Mouse (Mus musculus) kidney, embryonic 15.5 days (tissue): ENCODE data around the gene Rhbg. TPM values are rescaled to one million over a fixed set of nuclear protein-coding genes. Genes with fewer than 3 reads are reported as not detected.

Source experiments
- microRNA-seq: library from miRNA; unstranded; fragments of <30 nt; microRNA quantifications from one replicate; pipeline ENCODE4, GENCODE M21; 2016
- polyA plus RNA-seq: library from polyadenylated mRNA; unstranded; fragments of >200 nt; fragmentation: Nextera tagmentation; extraction: Ambion mirVana; gene quantifications from 2 replicates; pipeline ENCODE4 v1.2.1, GENCODE M21; 2015

The Rhbg gene
- polyA plus RNA-seq, 1 experiment from 2014 or later, result 6.6 TPM

Small RNAs within 50 kb of the gene (microRNA-seq; reads per million reads assigned to microRNA genes)
- gene Gm25641 (not detected), gene Mir3093 (not detected), gene Mir9-1 (not detected)

Other genes with a start within 250 kb of the Rhbg start
- 0.12 and 0.23 TPM in 2 replicates for gene Hapln2, start 227.1 kb downstream of the Rhbg start, polyA plus RNA-seq
- gene Gpatch4, start 211.6 kb downstream of the Rhbg start, polyA plus RNA-seq, result 38.2 and 45.4 TPM in 2 replicates
- 164 and 174 TPM in 2 replicates for gene Naxe, start 196.2 kb downstream of the Rhbg start, polyA plus RNA-seq
- gene Ttc24, start 176.4 kb downstream of the Rhbg start, polyA plus RNA-seq, result not detected in 2 replicates
- 18.5 and 22.1 TPM in 2 replicates for gene Iqgap3, start 172.7 kb downstream of the Rhbg start, polyA plus RNA-seq
- gene Mef2d, start 112.3 kb downstream of the Rhbg start, polyA plus RNA-seq, result 18.5 and 21.5 TPM in 2 replicates
- gene Gm38392, start 32.5 kb upstream of the Rhbg start, polyA plus RNA-seq, result 2.5 and 2.9 TPM in 2 replicates
- gene Tsacc, start 42.3 kb upstream of the Rhbg start, polyA plus RNA-seq, result 12.9 and 15.6 TPM in 2 replicates
- gene Cct3, start 42.4 kb upstream of the Rhbg start, polyA plus RNA-seq, result 587 and 599 TPM in 2 replicates
- gene Glmp, start 70.3 kb upstream of the Rhbg start, polyA plus RNA-seq, result 226 and 234 TPM in 2 replicates
- gene Tmem79, start 81.4 kb upstream of the Rhbg start, polyA plus RNA-seq, result 5.2 and 6.6 TPM in 2 replicates
- 56.3 and 63.1 TPM in 2 replicates for gene Smg5, start 81.6 kb upstream of the Rhbg start, polyA plus RNA-seq
- gene Paqr6, start 109.9 kb upstream of the Rhbg start, polyA plus RNA-seq, result 11.9 and 14.5 TPM in 2 replicates
- 0.39 and 0.48 TPM in 2 replicates for gene Bglap3, start 118.0 kb upstream of the Rhbg start, polyA plus RNA-seq
- gene Bglap2, start 124.0 kb upstream of the Rhbg start, polyA plus RNA-seq, result 3.4 TPM in 1 of 2 replicates, not detected in the other
- gene Bglap, start 129.8 kb upstream of the Rhbg start, polyA plus RNA-seq, result 5.6 TPM in 1 of 2 replicates, not detected in the other
- 152 TPM in 2 replicates for gene Pmf1, start 155.6 kb upstream of the Rhbg start, polyA plus RNA-seq
- 17.5 and 17.6 TPM in 2 replicates for gene Slc25a44, start 170.4 kb upstream of the Rhbg start, polyA plus RNA-seq
- 14.0 and 14.7 TPM in 2 replicates for gene Sema4a, start 206.5 kb upstream of the Rhbg start, polyA plus RNA-seq